Mouse (Mus musculus) heart, postnatal 10 days (tissue): ENCODE results near the gene Mcrs1. TPM values are rescaled to one million over a fixed set of nuclear protein-coding genes. Genes with fewer than 3 reads are reported as not detected.
"Not testable (repeated sequence)": the region's sequence is repeated elsewhere in the genome, so short reads cannot be mapped to it uniquely, and the experiment has no call there.

Source experiments
- DNase-seq, 2 experiments: peaks; one replicate each; pipeline ENCODE4 v3.0.0; 2021
- intact Hi-C: fragments of 180-260 bp; cut with DNase I; formaldehyde crosslinking; loops from one replicate; pipeline ENCODE4 v1.15.1; 2025
- total RNA-seq, 2 experiments: library from RNA; stranded (reverse); gene quantifications; 2 replicates each; pipeline ENCODE4 v1.2.3; 2021

The Mcrs1 gene
- total RNA-seq, 2 experiments from 2014 or later, result 73.3 to 75.3 TPM

DNA sequence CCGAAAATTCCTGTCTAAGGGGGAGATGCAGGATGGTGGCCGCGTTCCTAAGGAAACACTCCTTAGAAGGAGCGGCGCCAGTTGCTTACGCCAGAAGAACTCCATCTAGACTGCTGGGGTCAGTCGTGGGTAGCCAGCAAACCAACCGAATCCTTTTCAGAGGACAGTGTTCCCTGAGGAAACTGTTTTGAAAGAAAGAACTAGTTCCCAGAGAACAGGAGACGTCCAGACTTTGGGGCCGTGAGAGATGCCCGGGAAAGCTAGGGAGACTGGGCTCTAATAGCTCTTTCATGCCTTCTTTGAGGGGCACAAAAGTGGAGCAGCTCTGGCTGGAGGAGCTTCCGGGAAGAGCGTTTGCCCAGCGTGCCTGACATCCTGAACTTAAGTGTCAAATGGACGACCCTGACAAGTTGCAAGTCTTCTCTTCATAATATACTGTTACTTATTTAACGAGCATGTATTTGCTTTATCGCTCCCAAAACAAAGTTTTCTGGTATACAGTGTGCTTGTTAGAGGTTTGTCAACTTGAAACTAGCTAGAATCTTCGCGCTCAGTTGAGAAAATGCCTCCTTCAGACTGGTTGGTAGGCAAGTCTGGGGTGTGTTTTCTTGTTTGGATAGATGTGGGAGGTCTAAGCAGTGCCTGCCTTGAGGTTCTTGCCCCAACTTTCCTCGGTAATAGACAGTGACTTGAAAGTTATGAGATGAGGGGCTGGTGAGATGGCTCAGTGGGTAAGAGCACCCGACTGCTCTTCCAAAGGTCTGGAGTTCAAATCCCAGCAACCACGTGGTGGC lies 817 bp upstream of the Mcrs1 start:
- no peak for DNase-seq
- intact Hi-C loops, result no loop called here

GRCm38 (mm10) chr15:99251111-99251510 lies 650 bp downstream of the Mcrs1 start:
- intact Hi-C loops, result not testable (repeated sequence)
- peak; percentile 41 to 48 for DNase-seq

DNA sequence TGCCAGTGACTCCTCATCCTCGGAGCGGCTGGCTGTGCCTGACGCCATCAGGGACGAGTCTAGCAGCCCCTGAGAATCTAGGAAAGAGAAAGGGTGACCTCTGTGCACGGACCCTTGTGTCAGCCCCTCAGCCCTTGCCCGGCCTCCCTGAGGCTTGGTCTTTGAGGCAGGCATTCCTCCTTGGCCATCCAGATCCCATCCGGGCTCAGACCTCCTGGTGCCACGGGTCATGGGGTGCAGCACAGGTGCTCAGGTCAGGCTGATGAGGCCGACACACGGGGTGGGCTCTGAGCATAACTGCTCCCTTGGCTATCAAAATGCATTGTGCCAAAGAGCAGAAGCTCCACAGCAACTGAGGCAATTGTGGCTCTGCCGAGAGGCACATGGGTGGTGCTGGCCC lies 1.8 kb downstream of the Mcrs1 start:
- intact Hi-C loops, result no loop called here
- DNase-seq, result no peak

GRCm38 (mm10) chr15:99248972-99249371 lies 2.8 kb downstream of the Mcrs1 start:
- intact Hi-C loops, result no loop called here

GRCm38 (mm10) chr15:99246736-99247135 lies 5.0 kb downstream of the Mcrs1 start:
- intact Hi-C loops, result not testable (repeated sequence)
- peak in 1 of 2 experiments; percentile 22 for DNase-seq

More at GRCm38 (mm10) chr15:99248972-99249371, 2.8 kb downstream of the Mcrs1 start:
- DNase-seq, result peak; percentile 70 to 82

GRCm38 (mm10) chr15:99242045-99242444 lies 9.7 kb downstream of the Mcrs1 start:
- no peak for DNase-seq
- intact Hi-C loops, result no loop called here

- DNase-seq, result no peak
- intact Hi-C loops, result no loop called here
Measured at GRCm38 (mm10) chr15:99241249-99241648, 10.5 kb downstream of the Mcrs1 start.

- DNase-seq, result no peak
- intact Hi-C loops, result no loop called here
Measured at GRCm38 (mm10) chr15:99240129-99240528, 11.6 kb downstream of the Mcrs1 start.

GRCm38 (mm10) chr15:99238006-99238405 lies 13.8 kb downstream of the Mcrs1 start:
- no peak for DNase-seq
- intact Hi-C loops, result no loop called here

GRCm38 (mm10) chr15:99234326-99235010 lies 17.3 kb downstream of the Mcrs1 start:
- intact Hi-C loops, result no loop called here
- no peak for DNase-seq

GRCm38 (mm10) chr15:99233719-99234118 lies 18.0 kb downstream of the Mcrs1 start:
- DNase-seq, result no peak
- intact Hi-C loops, result no loop called here

- intact Hi-C loops, result no loop called here
Measured at GRCm38 (mm10) chr15:99231998-99232397, 19.8 kb downstream of the Mcrs1 start.

DNA sequence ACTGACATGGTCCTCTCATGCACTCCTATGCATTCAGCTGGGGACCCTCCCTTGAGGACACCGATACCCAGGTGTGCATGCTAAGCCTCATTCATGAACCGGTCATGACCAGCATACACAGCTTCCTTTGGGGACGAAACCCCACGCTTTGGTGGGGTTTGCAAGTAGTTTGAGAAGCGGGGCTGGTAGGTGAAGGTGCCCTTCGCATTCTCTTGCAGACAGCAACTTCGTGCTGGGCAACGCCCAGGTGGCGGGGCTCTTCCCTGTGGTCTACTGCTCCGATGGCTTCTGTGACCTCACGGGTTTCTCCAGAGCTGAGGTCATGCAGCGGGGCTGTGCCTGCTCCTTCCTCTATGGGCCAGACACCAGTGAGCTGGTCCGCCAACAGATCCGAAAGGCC lies 25.7 kb downstream of the Mcrs1 start:
- intact Hi-C loops, result no loop called here
- DNase-seq, result no peak

More at GRCm38 (mm10) chr15:99231998-99232397, 19.8 kb downstream of the Mcrs1 start:
- no peak for DNase-seq

DNA sequence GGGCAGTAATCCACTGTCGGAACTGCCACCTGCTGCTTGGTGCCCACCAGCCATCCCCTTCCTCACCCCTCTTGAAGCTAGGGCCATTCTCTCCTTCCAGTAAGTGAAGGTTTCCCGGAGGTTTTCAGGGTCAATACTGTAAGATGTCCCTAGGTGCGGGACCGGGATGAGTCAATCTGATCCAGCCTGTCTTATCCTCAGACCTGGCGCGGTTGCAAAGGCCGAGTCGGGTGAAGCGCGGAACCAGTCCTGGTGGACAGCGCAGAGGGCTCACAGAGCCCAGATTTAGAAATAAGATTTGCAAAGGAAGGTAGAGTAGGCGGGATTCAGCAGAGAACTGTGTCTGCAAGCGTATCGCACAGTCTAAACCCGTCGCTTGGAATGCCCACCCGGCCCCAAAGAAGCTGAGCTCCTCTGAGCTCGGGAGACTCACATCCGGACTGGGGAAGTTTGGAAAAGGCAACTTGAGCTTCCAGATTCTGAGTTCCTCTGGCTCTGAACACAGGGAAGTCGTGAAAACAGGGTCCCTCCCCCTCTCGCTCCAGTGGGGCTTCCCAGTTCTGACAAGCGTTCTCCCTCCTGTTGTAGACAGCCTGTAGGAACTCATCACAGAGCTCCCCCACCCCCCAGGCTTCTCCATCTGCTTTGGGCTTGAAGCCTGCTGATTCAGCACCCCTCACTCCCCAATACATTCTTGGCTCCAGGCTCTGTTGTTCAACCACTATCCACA lies 26.5 kb downstream of the Mcrs1 start:
- intact Hi-C loops, result no loop called here
- peak; percentile 14 to 32 for DNase-seq

DNA sequence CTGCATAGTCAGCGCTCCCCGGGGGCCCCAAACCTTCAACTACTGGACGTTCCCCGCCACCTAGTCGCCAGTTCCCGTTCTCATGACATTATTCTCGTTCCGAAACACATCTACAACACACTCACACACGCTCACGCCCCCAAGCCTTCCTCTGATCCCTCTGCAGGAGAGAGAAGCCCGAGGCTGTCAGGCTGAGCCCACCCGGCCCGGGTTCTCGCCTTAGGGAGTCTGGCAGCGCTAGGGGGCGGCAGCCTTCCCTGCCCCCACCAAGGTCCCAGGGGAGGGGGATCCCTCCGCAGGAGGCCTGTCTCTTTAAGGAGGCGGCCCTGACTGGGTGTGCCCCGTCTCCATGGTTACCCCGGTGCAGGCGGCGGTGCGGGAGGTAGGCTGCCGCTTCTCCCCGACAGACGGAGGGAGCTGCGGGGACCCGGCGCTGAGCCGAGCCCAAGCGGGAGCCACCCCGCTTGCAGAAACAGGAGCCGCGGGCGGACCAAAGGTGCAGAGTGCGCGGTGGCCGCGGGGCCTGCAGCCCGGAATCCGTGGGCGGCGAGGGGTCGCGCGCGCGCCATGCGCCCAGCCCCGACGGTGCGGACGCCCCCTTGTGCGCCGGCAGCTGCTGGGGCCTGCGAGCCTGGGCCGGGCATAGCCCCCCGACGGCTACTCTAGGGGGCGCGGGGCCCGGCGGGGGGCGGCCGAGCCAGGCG lies 27.4 kb downstream of the Mcrs1 start, which contains the start of gene Kcnh3:
Gene Kcnh3 (plus strand): TSS at position 654 of the 704 bp plus-strand sequence.
- DNase-seq, result peak; percentile 51 to 61
- intact Hi-C loops, result no loop called here

DNA sequence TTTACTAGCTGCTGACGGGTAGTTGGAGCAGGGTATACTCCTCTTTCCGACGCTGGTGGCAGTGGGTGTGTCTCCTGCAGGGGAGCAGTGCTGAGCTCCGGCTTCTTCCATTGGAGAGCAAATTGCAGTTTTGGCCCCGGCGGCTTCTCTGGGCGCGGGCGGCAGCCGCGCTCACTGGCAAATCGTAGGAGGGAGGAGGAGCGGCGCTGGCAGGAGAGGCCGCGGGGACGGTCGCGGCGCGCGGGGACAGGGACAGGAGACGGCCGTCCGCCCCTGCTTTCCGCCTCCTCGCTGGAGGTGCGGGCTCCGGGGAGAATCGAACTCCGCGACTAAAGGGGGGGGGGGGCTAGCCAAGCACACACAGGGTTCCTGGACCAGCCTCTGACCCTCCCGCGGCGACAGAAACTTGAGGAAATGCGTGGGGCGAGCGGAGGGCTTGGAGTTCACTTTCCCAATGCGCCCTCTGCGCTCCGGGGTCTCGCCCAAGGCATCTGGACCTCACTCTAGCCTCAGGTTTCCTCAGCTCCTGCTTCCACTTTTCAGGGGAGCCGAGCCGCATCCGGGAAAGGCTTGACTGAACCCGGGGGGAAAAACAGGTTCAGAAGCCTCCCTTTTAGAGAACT lies 28.1 kb downstream of the Mcrs1 start:
- intact Hi-C loops, result no loop called here
- DNase-seq, result peak; percentile 44 to 46

DNA sequence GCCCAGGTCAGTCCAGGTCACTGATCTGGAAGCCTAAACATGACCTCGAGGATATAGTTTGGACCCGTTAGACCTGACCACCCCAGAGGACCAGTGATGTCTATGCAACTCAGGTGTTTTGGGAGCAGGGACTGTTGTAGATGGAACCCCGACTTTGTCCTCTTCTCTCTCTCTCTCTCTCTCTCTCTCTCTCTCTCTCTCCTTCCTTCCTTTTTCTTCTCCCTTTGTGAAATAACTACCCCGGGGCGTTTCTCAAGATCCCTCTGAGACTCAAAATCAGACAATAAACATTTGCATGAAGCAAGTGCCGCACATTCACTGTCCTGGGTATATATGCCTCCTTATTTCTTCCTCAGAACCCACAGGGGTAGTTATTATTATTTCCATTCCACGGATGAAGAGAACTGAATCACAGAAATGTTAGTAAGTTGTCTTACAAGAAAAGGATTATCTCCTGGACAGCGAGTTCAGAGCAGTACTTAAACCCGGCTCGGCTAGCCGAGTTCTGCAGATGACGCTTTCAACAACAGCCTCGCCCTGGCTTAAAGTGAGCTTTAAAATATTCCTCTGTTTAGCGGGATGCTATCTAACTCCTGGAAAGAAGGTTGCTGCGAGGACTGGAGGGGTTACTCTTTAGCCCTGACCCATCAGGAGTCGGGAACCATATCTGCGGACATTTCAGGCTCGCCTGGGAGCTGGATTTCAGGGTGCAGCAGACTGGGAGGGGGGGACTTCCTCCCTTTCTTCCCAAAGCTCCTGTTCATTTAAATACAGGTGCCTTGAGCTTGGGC lies 28.8 kb downstream of the Mcrs1 start:
- intact Hi-C loops, result no loop called here
- no peak for DNase-seq

GRCm38 (mm10) chr15:99221315-99221952 lies 30.3 kb downstream of the Mcrs1 start:
- DNase-seq, result no peak
- intact Hi-C loops, result no loop called here

GRCm38 (mm10) chr15:99217630-99218029 lies 34.1 kb downstream of the Mcrs1 start:
- intact Hi-C loops, result no loop called here
- no peak for DNase-seq
